Mouse (Mus musculus) urinary bladder, postnatal 4 days (tissue): ENCODE measurements around the gene Tfap2d.

Experiments used
- DNase-seq, 2 experiments: peaks; one replicate each; pipeline ENCODE4 v3.0.0; 2021 to 2022; ENCODE audit warnings: low spot score in 2 of 2

Gene Tfap2d

DNA sequence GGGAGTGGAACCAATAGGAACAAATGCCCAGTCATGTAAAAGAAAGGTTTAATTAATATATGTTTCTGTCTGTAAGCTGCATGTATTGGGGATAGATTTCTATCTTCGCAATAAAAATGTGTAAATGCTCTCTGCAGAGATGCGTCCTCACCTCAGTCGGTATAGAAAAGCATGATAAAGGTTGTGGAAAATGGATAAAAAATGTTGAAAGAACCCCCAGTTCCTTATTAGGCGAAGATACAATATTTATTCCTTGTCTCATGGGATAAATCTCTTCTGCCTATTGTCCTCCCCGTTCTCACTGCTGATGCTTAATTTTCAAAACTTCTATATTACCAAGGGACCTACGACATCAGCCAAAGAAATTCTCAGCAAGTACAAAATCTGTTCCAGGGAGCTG lies at the start of gene Tfap2d:
Tfap2d (plus strand) TSS at position 392 of the 400 bp plus-strand sequence.
- no peak for DNase-seq

DNA sequence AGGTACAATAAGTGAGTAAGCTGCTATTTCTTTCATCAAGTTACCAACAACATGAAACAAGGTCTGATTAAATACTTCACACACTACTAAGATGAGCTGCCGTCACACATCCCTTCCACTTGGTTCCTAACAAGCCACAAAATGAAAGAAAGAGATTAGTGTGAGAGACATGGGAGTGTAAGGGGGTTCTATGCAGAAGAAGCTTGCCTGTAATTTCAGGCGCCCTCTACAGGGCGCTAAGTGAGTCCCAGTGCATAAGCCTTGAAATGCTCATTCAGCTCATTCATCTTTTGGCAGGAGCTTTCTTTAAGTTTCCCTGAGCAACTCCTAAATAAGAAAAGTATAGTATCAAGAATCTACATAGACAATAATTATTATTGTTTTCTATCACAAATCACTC lies 46.5 kb upstream of the Tfap2d start:
- DNase-seq, result no peak

DNA sequence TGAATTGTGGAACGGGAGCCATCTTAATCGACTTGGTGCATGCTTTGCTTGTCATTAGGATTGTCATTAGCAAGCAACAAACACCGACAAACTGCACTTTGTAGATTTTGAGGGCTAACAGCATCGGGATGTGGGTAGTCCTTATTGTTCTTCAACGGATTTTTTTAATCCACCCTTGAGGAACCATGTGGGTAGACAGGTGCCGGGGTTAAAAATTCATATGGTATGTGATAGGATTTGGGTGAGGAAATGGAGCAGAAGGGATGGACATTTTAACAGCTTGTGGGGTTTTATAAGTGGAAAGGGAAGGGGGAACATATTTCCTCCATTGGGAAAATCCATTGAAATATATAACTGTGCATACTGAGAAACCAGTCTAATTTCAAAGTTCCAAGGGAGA lies 46.0 kb upstream of the Tfap2d start:
- DNase-seq, result no peak

DNA sequence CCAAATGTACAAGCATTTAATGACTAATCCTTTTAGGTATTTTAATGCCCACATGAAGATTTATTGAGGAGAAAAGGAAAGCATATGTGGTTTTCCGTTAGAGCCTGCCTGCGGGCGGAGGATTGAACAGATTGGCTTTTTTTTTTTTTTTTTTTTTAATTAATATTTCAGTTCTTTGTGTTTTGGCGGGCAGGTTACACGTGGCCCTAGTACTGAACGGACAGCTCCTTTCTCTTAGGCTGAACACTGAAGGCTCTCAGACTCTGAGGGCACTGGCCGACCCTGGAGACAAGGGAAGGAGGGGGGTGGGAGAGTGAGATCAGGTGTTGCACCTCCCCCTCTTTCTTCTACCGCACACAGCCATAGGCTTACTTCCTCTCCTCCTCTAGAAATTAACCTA lies 14.7 kb upstream of the Tfap2d start:
- no peak for DNase-seq

DNA sequence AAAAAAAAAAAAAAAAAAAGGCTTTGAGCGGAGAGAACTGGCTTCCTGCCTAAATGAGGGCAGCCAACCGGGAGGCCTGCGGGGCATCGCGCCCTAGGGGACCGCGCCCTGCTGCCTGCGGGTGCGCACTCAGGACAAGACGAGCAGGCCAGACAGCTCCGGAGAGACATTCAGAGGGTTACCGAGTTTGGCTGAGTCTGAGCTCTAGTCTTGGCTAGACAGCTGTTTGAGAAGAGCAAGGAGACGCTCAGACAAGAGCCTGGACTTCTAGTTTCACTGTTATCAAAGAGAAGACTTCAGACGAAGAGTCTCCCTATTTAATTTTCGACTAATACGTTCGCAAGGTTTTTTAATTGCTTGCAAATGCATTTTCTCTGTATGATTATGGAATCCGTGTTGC lies 5.9 kb upstream of the Tfap2d start:
- no peak for DNase-seq

DNA sequence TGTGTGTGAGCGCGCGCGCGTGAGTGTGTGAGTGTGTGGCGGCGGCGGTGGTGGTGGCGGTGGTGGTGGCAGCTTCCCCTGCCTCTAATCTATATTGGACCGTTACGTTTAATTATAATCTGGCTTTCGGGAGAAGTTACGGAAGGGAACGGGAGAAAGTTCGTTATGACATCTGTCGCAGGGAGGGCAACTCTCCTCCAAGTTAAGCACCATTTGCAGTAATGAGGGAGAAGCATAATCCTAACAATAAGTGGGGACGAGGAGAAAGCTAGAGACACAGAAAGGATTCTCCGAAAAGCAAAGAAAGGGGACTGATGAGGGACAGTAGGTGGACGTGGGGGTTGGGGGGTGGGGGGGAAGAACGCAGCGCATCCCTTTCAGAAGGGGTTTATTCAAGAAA lies 494 bp downstream of the Tfap2d start:
- DNase-seq, result no peak

DNA sequence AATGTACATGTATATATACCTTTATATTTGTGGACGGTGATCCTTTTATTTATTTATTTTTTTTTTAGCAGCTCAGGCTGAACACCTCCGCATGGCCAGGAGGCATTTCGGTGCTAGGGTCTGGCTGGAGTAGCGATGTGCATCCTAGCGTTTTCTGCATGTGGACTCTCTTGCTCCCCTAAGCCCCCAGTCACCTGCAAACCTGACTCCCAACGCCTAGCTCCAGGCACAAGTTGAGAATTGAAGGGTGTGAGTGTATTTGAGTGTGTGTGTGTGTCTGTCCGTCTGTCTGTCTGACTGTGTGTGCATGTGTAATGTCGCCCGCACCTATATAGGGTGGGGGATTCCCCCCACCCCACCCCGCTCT lies 937 bp downstream of the Tfap2d start:
- DNase-seq, result no peak

DNA sequence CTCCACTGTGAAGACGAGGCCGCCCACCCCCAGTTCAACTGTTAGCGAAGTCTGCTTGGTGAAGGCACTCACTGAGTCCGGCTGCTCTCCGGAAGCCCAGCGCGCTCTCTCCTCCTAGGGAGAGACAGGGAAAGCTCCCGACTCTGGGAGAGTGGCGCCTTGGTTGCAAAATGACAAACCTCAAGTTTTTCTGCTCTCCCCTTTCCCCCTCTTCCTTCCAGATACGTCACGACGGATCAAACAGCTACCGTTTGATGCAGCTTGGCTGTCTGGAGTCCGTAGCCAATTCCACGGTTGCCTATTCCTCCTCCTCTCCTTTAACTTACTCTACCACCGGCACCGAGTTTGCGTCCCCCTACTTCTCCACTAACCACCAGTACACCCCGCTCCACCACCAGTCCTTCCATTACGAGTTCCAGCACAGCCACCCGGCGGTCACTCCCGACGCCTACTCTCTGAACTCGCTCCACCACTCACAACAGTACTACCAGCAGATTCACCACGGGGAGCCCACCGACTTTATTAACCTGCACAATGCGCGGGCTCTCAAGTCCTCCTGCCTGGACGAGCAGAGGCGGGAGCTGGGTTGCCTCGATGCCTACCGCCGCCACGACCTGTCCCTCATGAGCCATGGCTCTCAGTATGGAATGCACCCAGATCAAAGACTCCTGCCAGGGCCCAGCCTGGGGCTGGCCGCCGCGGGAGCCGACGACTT lies 1.5 kb downstream of the Tfap2d start:
- DNase-seq, result no peak

DNA sequence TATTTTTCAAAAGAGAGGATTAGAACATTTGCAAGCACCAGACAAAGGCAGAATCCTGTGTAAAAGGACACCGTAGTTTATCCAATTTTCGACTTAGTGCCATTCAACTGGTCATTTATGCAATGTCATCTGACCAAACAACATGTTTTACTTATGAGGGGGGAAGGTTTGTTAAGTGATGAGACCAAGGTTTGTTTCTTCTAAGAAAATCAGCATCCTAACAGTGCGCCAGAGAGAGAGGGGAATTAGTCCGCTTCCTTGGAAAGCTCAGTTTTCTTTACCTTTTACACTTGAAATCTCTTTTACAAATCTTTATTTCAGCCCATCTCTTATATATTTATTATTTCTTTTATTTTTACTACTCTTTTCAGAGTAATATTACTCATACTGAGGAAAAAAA lies 3.6 kb downstream of the Tfap2d start:
- no peak for DNase-seq

DNA sequence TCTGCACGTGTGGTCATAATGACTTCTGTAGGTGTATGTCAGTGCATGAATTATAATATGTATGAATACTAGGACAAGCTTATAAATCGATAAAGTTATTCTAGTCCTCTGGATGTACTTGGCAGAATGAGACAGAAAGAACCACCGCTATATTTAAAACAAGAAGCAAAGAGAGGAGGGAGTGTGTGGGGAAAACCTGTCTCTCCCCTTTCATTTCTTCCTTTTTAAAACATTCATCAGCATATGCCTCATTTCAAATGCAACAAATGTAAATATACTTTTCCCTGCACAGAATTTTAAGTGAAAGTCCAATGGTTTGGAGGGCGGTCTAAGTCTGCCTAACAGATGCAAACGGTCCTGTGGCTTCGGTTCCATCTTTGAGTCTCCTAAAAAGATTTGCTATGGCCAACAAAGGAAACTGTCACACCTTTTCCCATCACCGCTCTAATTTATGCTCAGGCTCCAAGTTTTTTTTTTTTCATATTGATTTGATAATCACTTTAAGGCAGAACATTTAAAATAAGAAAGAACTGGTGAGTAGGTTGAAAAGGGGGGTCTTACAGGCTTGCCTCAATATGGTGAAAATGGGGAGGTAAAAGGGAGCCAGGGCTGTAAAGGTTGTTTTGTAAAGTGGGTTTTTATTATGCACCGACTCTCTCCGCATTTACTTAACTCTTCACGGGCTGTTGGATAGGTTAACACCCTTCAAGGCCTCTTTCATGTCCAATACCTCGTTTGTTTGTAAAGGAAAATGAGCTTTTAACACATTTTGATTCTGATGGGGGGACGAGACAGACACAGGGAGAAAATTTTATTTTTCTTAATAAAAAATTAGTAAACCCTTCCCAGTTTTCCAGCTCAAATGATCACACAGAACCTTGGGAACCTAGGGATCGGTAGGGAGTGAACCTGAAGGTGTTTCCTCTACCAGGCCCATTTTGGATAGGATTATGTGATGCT lies 4.3 kb downstream of the Tfap2d start:
- DNase-seq, result no peak

DNA sequence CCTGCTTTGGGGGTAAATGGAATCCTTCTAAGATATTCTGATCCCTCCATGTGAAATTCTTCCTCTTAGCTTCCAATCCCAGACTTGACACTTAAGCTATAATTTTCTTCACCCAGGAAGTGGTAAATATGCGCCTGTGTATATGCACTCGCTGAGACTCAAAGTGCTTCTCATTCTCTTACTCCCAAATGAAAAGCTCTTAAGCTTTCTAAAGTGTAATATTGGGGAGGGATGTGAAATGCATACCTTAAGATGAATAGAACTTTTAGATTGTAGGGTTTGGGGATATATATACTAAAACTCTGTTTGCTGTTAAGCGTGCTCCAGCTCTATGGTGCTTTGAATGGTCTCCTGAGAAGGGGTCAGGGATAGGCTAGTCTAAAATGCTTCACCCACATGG lies 5.0 kb downstream of the Tfap2d start:
- DNase-seq, result no peak

DNA sequence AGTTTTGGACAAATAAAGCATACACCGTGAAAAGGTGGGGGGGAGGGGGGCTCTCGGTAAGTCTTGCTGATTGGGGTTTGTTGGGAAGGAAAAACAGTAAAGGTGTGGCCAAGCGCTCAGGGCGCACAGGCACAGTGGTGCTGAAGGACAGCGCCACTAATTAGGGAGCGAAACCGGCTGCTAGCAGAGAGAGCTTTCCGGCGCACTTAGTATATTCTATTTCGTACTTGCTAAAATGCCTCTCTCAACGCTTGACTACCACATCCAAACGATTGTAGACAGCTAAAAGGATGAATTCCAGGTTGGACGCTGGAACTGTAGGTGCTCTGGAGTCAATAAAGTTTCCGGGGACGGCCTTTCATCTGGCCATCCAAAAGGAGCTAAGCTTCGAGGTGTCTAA lies 6.9 kb downstream of the Tfap2d start:
- no peak for DNase-seq

DNA sequence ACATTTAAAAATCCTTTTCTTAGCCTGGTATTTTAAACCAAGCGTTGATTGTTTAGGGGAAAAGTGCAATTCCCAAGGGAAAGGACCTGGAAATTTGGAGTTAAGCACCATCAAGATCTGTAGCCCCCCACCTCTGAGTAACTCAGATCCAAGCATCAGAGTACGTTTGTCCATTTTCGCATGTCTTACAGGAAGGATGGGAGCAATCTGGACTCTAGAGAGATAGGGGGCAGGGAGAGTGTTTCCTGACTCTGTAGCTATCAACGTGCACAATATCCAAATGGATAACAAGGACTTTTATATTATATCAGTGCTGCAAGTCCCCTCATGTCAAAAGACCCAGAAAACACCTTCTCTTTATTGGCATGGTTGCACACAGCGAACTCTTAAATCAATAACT lies 7.4 kb downstream of the Tfap2d start:
- no peak for DNase-seq

DNA sequence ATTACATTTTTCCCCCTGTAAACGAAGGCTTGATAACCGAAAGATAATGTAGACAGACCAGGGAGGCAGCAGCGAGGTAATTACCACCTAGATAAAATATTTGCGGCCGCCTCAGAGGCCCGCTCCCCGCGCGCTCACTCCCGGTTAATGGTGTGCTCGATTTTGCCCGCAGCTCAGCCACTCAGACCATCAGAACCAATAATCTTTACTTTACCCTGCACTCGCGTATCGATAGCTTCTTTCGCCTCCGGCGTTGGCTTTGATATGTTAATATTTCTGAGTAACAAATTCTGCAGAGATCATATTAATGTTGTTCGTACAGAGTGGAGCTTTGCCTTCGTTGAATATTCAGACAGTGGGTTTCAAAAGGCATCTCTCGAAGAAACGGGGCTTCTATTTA lies 8.2 kb downstream of the Tfap2d start:
- DNase-seq, result no peak

DNA sequence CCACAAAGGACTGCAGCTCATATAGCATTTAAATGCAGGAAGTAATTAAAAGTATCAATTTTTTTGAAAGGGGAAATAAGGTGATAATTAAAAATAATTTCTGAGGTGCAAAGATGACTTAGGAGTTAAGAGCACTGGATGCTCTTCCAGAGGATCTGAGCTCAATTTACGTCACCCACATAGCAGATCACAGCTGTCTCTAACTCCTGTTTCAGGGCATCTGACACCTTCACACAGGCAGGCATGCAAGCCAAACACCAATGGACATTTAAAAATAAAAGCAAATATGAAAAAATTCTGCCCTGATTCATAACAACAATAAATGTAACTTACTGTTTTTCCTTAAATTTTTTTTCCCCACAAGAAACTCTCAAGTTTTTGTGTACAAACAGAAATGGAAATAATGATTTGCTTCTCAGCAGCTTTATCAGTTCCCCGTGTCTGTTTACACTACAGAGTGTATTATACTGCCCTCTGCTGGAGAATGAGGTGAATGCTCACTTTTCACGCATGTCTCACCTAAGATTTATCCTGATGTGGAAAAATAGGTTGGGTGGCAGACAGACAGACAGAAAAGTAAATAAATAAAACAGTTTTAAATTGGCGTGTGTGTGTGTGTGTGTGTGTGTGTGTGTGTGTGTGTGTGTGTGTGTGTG lies 76.0 kb downstream of the Tfap2d start:
- DNase-seq, result no peak

DNA sequence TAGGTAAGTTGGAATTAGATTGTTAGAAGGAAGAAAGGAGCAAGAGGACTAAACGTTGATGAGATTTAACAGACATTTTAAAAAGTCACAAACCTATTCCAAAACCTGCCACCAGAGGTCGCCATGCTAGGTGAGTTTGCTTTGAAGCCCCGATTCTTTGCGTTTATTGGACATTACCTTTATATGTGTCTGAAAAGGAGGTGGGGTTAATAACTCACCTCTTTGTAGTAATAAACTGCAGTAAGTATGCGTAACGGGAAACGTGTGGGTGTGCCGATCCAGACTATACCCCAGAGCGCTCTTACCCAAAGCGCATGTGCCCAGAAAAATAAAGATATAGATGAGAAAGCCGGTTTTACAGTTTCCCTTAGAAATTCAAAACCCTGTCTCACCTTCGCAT lies 102.8 kb downstream of the Tfap2d start:
- DNase-seq, result no peak

DNA sequence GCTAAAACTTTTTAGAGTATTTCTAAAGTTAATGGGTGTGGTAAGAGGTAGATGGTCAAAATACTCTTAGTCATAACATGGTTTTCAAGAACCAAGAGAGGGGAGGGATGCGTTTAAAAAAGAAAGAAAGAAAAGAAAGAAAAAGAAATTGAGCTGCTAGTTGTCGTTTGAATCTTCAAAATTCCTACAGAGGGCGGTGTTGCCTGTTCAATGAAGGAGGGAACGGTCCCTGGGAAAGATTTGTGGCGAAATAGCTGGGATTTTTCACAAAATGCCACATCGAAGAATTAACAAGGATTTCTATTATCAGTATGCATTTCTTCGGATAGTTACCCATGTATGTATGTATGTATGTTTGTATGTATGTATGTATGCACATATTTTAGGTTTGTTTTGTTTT lies 103.4 kb downstream of the Tfap2d start:
- no peak for DNase-seq

DNA sequence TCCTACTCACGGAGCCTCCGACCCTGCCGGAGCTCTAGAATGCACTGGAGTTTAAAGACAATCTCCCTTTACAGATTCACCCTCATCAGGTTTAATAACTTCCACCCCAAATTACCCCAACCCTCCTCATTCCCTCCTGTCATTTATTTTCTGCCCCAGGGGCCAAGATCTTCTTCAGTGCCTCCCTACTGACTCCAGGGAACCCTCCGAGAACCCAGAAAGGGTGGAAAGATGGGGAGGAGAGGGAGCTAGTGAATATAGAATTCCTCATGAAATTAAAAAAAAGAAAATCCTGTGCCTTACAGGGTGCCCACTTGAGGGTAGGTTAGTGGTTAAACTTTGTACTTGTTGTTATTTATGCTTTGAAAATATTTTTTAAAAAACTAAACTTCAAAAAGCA lies 104.8 kb downstream of the Tfap2d start:
- no peak for DNase-seq

DNA sequence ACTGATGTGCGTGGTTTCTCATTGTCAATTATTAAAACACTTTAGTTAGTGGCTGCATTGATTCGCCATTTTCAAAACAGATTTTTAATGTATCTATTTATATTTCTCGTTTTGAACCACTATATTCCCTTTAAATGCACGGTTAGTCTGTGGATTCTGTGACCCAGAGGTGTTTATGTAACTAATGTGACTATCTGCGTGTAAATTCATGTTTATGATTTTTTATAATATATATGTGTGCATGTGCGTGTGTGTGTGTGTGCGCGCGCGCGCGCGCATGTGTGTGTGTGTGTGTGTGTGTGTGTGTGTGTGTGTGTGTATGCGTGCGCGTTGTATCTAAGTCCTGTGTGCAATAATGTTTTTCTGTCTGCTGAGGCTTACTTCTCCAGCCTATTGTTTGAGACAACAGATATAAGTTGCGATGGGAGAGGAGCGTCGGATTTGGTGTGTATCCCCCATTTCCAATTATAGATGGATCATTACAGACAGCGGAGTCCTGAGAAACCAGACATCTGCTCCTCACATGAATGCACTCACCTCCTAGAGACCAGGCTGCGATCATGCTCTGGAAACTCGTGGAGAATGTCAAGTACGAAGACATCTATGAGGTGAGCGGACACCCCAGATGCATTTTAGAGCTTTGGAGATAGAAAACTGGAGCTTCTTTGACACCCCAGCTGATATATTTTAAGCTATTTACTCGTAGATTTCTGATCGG lies 106.0 kb downstream of the Tfap2d start, which contains the start of gene Tfap2b:
Tfap2b (plus strand) TSS at position 274 of the 718 bp plus-strand sequence.
- DNase-seq, result no peak

DNA sequence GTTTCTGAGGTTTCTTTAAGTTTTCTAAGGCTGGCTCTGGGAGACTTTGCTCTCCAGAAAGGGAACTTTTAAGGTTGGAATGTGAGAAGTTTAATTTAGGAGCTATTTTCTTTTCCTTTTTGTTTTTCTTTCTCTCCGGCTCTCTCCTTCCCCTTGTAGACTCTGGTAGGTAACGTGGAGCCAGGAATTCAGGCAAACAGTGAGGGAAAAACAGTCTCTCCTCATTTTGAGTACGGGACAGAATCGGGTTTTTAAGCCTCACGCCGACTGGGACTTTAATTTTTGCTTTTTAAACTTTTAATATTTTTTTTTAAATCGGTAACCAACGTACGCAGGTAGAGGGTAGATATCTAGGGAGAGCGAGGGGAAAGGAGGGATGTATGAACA lies 106.5 kb downstream of the Tfap2d start:
- no peak for DNase-seq

DNA sequence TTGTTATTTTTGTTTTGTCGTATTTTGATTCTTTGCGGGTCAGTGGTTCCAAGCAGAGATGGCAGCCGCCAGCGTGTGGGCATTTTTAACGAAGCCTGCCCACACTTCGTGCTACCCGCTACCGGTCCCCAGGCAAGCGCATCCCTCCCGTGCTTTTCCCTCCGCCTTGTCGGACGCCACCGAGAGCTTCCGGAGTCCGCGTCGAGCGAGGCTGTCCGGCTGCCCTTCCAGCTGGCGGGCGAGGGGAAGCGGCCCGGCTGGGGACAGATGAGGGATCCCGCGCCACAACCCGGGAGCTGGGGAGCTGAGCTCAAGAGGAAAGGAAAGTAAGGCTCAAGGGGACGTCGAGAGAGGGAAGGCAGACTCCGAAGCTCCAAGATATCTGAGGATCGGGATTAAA lies 107.0 kb downstream of the Tfap2d start:
- DNase-seq, result no peak
